Mouse (Mus musculus) testis, postnatal 10 days (tissue): ENCODE results near the gene Tas2r125.
"Not testable (repeated sequence)": the region's sequence is repeated elsewhere in the genome, so short reads cannot be mapped to it uniquely, and the experiment has no call there.

Experiments used
- DNase-seq: peaks from one replicate; pipeline ENCODE4 v3.0.0; 2021; ENCODE audit warnings: low spot score

Gene Tas2r125

GRCm38 (mm10) chr6:132909351-132909750 lies at the start of gene Tas2r125:
TSS of gene Tas2r125 (plus strand) at chr6:132909651.
- DNase-seq = no peak

GRCm38 (mm10) chr6:132867708-132868107 lies 41.7 kb upstream of the Tas2r125 start, which contains the start of gene Tas2r110:
TSS of gene Tas2r110 (plus strand) at chr6:132868008.
- no peak for DNase-seq

- DNase-seq = no peak
These were observed 16.7 kb upstream of the Tas2r125 start, which contains the start of gene Tas2r113 for GRCm38 (mm10) chr6:132892711-132893110. TSS of gene Tas2r113 (plus strand) at chr6:132893011.

- not testable (repeated sequence) for DNase-seq
These were observed 31.9 kb downstream of the Tas2r125 start for GRCm38 (mm10) chr6:132941376-132941775.

GRCm38 (mm10) chr6:132950802-132951201 lies 41.4 kb downstream of the Tas2r125 start, which contains the start of gene Tas2r129:
TSS of gene Tas2r129 (plus strand) at chr6:132951102.
- DNase-seq = no peak

- no peak for DNase-seq
These were observed 48.4 kb downstream of the Tas2r125 start, which contains the start of gene Tas2r131 for GRCm38 (mm10) chr6:132957819-132958218. TSS of gene Tas2r131 (minus strand) at chr6:132957919.
